Mouse (Mus musculus): ENCODE measurements around the gene Arhgef38.

Gene Arhgef38

GRCm38 (mm10) chr3:133092274-133092853 is 142.4 kb downstream of the Arhgef38 start:
- no peak for DNase-seq (ENCODE audit: low spot score)

GRCm38 (mm10) chr3:133091664-133092273 is 143.0 kb downstream of the Arhgef38 start, which contains the start of the genes Ints12 and Gstcd:
Ints12 (plus strand) TSS chr3:133091840.
Gstcd (minus strand) TSS chr3:133092033.
- peak; percentile 86 for DNase-seq (ENCODE audit: low spot score)

- no peak for DNase-seq (ENCODE audit: low spot score)
These were observed 143.6 kb downstream of the Arhgef38 start for GRCm38 (mm10) chr3:133091121-133091663.

- DNase-seq (ENCODE audit: low spot score), result no peak
These were observed 144.3 kb downstream of the Arhgef38 start for GRCm38 (mm10) chr3:133090247-133091120.

- no peak for DNase-seq (ENCODE audit: low spot score)
These were observed 148.9 kb downstream of the Arhgef38 start for GRCm38 (mm10) chr3:133085858-133086257.

- DNase-seq (ENCODE audit: low spot score), result no peak
These were observed 152.0 kb downstream of the Arhgef38 start for GRCm38 (mm10) chr3:133082736-133083135.

- no peak for DNase-seq (ENCODE audit: low spot score)
These were observed 159.2 kb downstream of the Arhgef38 start for GRCm38 (mm10) chr3:133075560-133075959.
